ENCODE assay signal across 14 mouse cellular contexts in genomic region chr13:32544986-32545740, GRCm38 (mm10).
A peak's percentile ranks its signal among the peaks of the same experiment; 100 is the strongest.
DNase-seq lines count a peak whose midpoint lies in the region; ATAC-seq and TF ChIP-seq lines count a peak whose summit lies in the region.
"Had no signal": no experiment of that assay in that cellular context is flagged by ENCODE, and none has a peak within 500 bp of the region (broad histone marks: within the 10 kb centered on the region; RNA-seq: fewer than 3 reads in every experiment).

No protein-coding gene starts in this region.

- ATAC-seq in hindbrain, postnatal 0 days, result peak; percentile 80; the same call in 1 of the 2 replicates
- no peak for ATAC-seq in hindbrain, embryonic 12.5 days (ENCODE audit: low FRiP score)
- 0 out of 2 replicates have a peak, but pooled peaks have one; percentile 21 for ATAC-seq in megakaryocyte, adult 5-6 weeks (ENCODE audit: poor library complexity, severe bottlenecking)
- no peak for ATAC-seq in inflammation-experienced regulatory T-cells, adult 6 months
- ATAC-seq: forebrain, embryonic 13.5 days had no signal

- no peak for TF ChIP-seq CTCF in hindbrain, postnatal 0 days (IDR thresholded peaks at IDR 0.05; ENCODE audit: low read depth)

- peak; percentile 2 for DNase-seq in hindbrain, postnatal 0 days (ENCODE audit: low spot score)
- DNase-seq in 416B (ENCODE audit: low read depth), result peak; percentile 69
- peak; percentile 51 for DNase-seq in ZHBTc4 (ENCODE audit: low read depth, low spot score)
- no peak for DNase-seq in cerebellum, postnatal 14 days
- DNase-seq: adrenal gland, adult 8-10 months; gastrocnemius, postnatal 36 days; liver; thymus, postnatal 25 days had no signal

- H3K9ac ChIP-seq in hindbrain, postnatal 0 days (replicated peaks; ENCODE audit: low read length), result no peak overlapping the region
- no peak overlapping the region for H3K9ac ChIP-seq in hindbrain, embryonic 12.5 days
- H3K9ac ChIP-seq: forebrain, embryonic 13.5 days had no signal

- no peak overlapping the region for H3K4me3 ChIP-seq in hindbrain, postnatal 0 days (ENCODE audit: low read length)
- H3K4me3 ChIP-seq in hindbrain, embryonic 12.5 days, result no peak overlapping the region
- H3K4me3 ChIP-seq: forebrain, embryonic 13.5 days; left cerebral cortex, adult 2 months had no signal

- WGBS in hindbrain, postnatal 0 days, result 63% methylated on average over 7 of the region's 7 CpGs
- 70% methylated on average over 7 of the region's 7 CpGs for WGBS in hindbrain, embryonic 12.5 days

- H3K27ac ChIP-seq in hindbrain, postnatal 0 days, result no peak overlapping the region
- no peak overlapping the region for H3K27ac ChIP-seq in hindbrain, embryonic 12.5 days
- H3K27ac ChIP-seq: forebrain, embryonic 13.5 days; kidney, postnatal 0 days; left cerebral cortex, adult 2 months had no signal

- no peak overlapping the region for H3K4me2 ChIP-seq in hindbrain, postnatal 0 days (ENCODE audit: low read depth, low read length)
- H3K4me2 ChIP-seq in hindbrain, embryonic 12.5 days (replicated peaks), result no peak overlapping the region
- H3K4me2 ChIP-seq: forebrain, embryonic 13.5 days had no signal

- no peaks in the 10 kb centered on the region for H3K9me3 ChIP-seq in hindbrain, postnatal 0 days (ENCODE audit: low read length)
- H3K9me3 ChIP-seq in hindbrain, embryonic 12.5 days (replicated peaks), result no peaks in the 10 kb centered on the region
- H3K9me3 ChIP-seq: forebrain, embryonic 13.5 days had no signal

- H3K27me3 ChIP-seq in hindbrain, postnatal 0 days (ENCODE audit: insufficient read depth, low read length), result no peaks in the 10 kb centered on the region
- H3K27me3 ChIP-seq in hindbrain, embryonic 12.5 days, result no peaks in the 10 kb centered on the region
- H3K27me3 ChIP-seq: forebrain, embryonic 13.5 days had no signal

- H3K36me3 ChIP-seq in hindbrain, postnatal 0 days (ENCODE audit: insufficient read depth, low read length), result no peaks in the 10 kb centered on the region
- no peaks in the 10 kb centered on the region for H3K36me3 ChIP-seq in hindbrain, embryonic 12.5 days

- no peaks in the 10 kb centered on the region for H3K4me1 ChIP-seq in hindbrain, postnatal 0 days (ENCODE audit: insufficient read depth, low read length)
- H3K4me1 ChIP-seq in hindbrain, embryonic 12.5 days, result no peaks in the 10 kb centered on the region
- H3K4me1 ChIP-seq: forebrain, embryonic 13.5 days had no signal

Comparison
In these comparisons a context has a peak if more than half of its experiments do, and no peak if none do; other contexts are left out.
1. ATAC-seq: peak in hindbrain, postnatal 0 days (single experiment) and megakaryocyte, adult 5-6 weeks (single experiment); none in hindbrain, embryonic 12.5 days (single experiment) and inflammation-experienced regulatory T-cells, adult 6 months (single experiment).
2. DNase-seq: peak in hindbrain, postnatal 0 days (single experiment), 416B (single experiment) and ZHBTc4 (single experiment); none in cerebellum, postnatal 14 days (0 of 2).